Mouse (Mus musculus): ENCODE data around the gene Ptpn14. TPM values are rescaled to one million over a fixed set of nuclear protein-coding genes. Genes with fewer than 3 reads are reported as not detected.

Gene Ptpn14
- total RNA-seq, 2 experiments from 2014 or later, result 34.4 to 35.2 TPM

DNA sequence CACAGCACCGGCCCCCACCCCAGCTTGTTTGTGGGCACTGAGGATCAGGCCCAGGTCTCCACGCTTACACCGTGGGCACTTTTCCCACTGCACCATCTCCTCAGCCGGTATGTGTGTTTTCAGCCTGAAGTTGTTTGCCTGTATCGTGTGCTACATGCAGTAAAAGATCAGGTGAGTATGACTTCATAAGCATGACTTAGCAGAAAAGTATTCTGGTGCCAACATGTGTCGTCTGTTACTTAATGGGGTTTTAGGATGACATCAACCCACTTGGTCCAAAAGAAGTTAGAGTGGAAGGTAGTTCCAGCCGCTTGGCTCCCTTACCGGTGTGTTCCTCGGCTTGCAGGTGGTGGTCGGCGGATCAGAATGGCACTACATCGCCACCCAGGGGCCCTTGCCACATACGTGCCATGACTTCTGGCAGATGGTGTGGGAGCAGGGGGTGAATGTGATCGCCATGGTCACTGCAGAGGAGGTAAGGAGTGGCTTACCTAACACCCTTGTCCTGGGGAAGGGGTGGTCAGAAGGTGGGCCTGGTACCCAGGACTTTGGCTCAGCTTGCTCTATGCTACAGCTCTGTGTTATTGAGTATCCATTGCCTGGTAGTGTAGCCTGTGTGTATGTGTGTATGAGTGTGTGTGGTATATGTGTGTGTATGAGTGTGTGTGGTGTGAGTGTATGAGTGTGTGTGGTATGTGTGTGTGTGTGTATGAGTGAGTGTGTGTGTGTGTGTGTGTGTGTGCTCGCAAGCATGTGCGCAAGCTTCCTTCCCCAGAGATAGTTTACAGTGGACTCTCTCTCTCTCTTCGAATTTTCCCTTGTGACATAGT lies 132.3 kb downstream of the Ptpn14 start:
- intact Hi-C loops (cut with DNase I), result no loop called here
- DNase-seq, result peak in 1 of 2 experiments; percentile 40

DNA sequence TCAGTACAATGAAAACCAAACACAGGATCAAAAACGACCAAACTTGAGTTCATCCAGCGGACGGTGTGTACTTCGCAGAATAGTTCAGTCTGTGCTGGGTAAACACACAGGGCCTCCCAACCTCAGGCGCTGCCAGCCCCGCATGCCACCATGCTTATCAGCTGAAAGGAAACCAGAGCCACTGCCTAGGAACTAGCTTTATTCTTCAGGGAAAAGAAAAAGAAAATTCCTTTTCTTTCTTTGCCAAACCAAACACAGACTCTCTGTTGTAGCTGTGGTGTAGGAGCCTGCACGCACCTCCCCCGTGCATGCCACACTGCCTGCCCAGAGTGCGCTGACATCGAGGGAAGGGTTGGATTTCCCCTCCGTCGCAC lies 132.9 kb downstream of the Ptpn14 start:
- intact Hi-C loops (cut with DNase I), result no loop called here
- no peak for DNase-seq

DNA sequence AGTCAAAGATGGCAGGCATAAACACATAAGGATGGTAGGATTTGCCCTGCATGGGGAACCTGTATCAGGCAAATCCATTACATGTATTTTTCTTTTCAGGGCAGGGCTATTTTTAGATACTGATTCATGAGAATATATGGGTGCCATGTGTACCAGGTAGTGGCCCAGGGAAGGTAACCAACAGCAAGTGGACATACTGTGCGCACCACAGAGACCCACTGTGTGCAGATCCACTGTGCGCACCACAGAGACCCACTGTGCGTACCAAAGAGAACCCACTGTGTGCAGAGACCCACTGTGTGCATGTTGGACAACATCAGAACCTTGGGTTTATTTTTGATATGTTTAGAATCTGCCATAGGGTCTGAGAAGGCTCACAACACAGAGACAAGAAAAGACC lies 135.7 kb downstream of the Ptpn14 start:
- DNase-seq, result no peak
- intact Hi-C loops (cut with DNase I), result no loop called here

DNA sequence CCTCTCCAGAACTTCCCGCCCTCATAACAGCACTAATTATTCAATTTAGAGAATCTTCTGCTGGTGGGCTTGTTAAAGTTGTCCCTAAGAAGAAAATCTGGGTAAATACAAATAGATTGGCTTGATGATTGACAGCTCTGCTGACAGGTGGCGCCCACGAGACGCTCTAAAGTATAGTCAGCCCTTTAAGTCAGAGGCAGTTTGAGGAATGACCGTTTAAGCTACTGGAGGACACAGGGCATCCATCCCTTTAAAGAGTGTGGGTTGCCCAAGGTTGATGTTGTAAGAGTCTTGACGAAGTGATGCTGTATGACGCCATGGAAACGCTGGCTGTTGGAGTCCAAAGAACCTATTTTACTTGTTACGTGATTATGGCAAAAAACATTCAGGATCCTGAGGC lies 136.2 kb downstream of the Ptpn14 start:
- no peak for DNase-seq
- intact Hi-C loops (cut with DNase I), result no loop called here

DNA sequence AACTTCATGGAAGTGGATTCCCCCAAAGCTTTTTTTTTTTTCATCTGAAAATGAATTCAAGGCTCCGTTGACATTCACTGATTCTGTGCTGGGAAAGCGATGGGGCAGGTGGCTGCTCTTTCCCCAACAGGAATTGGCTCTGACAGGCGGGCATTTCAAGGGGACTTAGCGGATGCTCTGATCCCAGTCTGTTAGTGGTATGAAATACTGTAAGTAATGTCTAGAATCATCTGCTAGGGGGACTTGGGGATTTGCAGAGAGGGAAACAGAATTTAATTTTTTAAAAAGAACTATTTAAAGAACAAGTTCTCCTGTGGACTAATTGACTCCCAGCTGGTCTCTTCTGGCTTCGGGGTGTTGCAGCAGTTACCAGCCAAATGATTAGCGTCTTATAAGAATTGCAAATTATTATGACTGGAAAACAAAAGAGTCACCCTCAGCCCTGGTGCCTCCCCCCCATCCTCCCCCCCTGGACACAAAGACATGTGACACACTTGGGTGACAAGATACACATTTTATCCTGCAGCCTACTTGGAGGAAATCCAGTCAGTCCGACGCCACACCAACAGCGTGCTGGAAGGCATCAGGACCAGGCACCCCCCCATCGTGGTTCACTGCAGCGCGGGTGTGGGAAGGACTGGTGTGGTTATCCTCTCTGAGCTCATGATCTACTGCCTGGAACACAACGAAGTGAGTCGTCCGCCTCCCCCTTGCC lies 136.9 kb downstream of the Ptpn14 start:
- intact Hi-C loops (cut with DNase I), result loop anchor here (5.0 kb wide), 1 partner anchor 48 kb away; no protein-coding TSS in a partner anchor
- DNase-seq, result peak in 1 of 2 experiments; percentile 50

DNA sequence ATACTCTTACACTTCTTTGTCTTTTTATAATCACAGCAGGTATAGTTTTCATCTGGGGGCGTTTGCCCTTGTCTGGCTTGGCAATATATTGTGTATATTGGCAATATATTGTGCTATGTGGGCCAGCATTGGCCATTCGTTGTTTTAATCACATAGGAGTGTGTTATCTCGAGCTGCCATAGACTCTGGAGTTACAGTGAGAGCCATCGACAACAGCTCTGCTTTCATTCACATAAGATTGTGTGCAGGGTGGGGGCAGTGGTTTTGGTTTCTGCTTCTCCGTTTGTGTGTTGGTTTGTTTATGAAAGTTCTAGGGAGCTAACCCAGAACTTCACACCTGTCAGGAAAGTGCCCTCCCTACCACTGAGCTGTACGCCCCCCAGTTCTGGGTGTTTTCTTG lies 138.6 kb downstream of the Ptpn14 start:
- intact Hi-C loops (cut with DNase I), result loop anchor here (5.0 kb wide), 1 partner anchor 49 kb away; no protein-coding TSS in a partner anchor
- no peak for DNase-seq

DNA sequence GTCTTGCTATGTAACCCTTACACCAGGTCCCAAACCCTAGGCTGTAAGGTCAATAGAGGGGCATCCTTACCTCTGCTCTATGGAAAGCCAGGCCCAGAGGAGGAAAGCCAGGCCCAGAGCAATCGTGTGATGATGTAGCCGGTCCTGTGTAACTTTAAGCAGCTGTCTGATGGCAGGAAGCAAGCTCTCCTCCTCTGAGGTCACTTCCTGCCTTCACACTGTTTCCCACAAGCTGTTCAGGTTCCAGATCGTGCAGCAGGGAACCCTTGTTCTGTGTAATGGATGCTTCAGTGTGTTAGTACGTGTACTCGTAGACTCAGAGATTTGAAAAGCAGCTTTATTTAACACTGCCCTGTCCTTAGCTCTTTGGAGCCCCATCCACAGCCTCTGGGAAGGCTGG lies 139.0 kb downstream of the Ptpn14 start:
- intact Hi-C loops (cut with DNase I), result loop anchor here (5.0 kb wide), 1 partner anchor 50 kb away; no protein-coding TSS in a partner anchor
- DNase-seq, result peak; percentile 58 to 67

DNA sequence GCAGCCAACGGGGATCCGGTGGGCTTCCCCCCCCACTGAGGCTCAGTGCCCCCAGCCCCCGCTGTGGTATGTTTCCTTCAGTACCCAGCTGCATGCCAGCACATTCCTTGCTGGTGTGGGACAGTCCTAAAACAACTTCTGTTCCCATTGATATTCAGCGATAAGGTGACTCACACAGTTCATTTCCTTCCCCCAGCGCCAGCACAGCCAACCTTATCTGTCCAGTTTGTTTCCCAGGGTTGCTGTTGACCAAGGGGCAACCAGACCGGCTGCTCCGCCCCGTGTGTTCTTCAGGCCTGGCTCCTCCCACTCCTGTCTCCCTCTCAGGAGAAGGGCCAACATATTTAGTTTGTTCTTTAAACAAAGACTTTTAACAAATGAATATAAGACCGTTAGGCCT lies 139.4 kb downstream of the Ptpn14 start:
- intact Hi-C loops (cut with DNase I), result loop anchor here (5.0 kb wide), 1 partner anchor 50 kb away; no protein-coding TSS in a partner anchor
- DNase-seq, result peak; percentile 78 to 83

DNA sequence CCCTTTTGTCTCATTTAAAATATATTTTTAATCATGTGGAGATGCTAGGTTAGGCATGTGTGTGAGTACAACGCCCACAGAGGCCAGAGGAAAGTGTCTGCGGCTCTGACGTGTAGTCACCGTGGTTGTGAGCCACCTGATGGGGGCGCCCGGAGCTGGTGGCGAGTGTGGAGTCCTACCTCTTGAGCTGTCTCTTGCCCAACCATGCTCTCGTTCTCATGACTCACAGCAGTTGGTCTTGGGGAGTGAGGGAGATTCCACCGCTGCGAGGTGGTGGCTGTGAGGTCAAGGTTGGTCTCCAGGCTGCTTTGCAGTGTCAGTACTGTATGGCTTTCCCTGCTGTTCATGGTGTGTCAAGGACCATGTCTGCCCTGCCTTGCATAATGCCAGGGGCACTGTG lies 140.0 kb downstream of the Ptpn14 start:
- intact Hi-C loops (cut with DNase I), result loop anchor here (5.0 kb wide), 1 partner anchor 51 kb away; no protein-coding TSS in a partner anchor
- peak in 1 of 2 experiments; percentile 40 for DNase-seq

DNA sequence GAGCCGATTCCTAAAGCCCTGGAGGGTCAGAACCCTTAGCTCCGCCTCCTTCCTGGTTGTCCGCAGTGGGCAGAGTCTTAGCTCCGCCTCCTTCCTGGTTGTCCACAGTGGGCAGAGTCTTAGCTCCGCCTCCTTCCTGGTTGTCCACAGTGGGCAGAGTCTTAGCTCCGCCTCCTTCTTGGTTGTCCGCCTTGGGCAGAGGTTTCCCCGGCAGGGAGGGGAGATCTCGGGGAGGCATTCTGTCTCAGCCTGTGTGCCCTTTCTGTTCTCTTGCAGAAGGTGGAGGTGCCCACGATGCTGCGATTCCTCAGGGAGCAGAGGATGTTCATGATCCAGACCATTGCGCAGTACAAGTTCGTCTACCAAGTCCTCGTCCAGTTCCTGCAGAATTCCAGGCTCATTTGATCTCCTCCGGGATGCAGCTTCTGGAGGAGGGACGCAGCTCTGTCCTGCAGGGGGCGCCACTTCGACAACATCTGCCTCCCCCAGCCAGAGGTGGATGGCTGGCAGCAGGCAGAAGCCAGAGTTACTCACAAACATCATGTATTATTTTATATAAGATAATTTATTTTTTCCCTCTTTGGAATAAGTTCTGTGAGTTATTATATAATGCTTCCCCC lies 141.7 kb downstream of the Ptpn14 start:
- intact Hi-C loops (cut with DNase I), result loop anchor here (5.0 kb wide), 1 partner anchor 52 kb away; no protein-coding TSS in a partner anchor
- peak in 1 of 2 experiments; percentile 51 for DNase-seq

DNA sequence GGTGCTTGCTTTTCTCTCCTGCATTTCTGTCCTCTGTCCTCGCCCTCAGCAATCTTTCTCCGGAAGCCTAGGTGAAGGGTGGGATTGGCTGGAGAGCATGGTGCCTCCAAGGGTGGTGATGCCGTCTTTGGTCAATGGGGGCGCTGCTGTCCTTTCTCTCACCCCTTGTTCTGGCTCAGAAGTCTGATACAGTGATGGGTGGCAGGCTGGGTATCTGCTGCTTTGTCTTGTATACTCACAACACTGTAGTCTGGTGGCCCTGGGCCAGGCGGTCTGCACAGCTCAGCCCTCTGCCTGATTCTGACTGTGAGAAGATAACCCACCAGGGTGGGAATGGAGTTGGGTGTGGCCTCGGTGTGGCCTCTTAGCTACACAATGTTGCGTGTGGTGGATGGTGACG lies 142.5 kb downstream of the Ptpn14 start:
- DNase-seq, result no peak
- intact Hi-C loops (cut with DNase I), result no loop called here

DNA sequence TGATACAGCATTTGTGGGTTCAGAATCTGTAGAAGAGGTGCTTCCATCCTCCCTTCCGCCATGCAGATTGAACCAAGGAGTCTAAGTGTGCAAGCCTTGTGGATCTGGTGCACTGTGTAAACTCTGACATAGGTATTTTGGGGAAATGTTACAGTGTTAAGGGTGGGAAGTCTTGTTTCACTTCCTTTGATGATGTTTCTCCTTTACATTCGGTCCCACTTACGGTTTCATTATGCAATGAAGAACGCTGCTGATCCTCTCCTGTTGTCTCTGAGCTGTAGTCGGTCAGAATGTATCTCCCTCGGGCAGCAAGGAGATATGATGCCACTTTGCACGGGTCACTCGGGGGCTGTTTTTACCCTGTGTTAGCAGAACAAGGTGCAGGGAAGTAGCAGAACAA lies 143.6 kb downstream of the Ptpn14 start:
- DNase-seq, result no peak
- intact Hi-C loops (cut with DNase I), result no loop called here

DNA sequence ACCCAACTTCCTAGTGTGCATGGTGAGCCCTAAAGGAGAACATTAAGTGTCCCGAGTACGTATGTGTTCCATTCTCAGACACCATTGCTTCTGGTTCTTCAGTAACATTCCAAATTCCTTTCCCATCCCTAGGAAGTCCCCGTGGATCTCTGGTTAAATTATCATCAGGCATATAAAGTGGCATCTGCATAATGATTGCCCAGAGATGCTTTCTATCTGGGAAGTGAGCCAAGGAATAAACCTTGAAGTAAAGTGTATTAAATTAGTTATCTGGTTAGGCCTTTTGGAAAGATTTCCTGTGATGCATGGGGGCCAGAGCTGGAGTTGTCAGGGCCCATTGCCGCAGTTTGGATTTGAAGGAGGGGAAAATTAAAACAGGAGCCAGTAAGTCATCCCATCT lies 144.0 kb downstream of the Ptpn14 start:
- intact Hi-C loops (cut with DNase I), result no loop called here
- DNase-seq, result no peak

DNA sequence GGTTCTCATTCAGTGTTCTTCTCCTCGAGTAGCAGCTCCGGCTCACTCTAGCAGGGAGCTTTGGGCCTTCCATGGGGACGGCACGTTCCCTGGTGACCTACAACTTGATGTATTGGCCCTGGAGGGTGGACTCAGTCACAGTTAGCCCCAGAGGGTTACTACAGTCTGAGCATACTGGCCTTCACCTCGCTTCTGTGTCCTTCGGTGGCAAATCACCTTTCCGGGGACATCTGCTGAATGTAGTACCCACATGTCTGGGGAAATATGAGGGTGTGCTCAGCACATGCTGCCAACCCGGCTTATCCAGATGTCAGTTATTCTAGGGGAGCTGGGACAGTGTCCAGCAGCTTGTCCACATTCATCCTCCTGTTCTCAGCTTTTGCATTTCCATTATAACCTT lies 145.5 kb downstream of the Ptpn14 start:
- DNase-seq, result peak; percentile 58 to 64
- intact Hi-C loops (cut with DNase I), result no loop called here

DNA sequence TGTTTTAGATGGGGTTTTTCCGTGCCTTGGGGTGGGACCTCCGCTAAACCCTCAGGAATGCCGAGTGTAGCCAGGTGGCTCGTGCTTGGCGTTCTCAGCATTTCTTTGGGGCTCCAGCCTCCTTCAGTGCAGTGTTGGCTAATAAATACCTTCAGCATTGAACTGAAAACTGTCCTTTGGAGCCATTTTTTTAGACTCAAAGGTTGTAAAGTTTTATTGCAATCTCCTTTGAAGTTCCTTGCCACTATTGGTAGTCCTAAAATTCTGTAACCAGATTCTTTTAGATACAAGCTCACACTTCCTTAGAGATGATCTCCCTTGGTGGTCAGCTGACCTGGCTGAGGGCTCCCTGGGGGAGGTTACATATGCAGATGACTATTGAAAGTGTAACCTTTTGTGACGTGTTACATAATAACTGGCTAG lies 147.4 kb downstream of the Ptpn14 start:
- no peak for DNase-seq
- intact Hi-C loops (cut with DNase I), result no loop called here

DNA sequence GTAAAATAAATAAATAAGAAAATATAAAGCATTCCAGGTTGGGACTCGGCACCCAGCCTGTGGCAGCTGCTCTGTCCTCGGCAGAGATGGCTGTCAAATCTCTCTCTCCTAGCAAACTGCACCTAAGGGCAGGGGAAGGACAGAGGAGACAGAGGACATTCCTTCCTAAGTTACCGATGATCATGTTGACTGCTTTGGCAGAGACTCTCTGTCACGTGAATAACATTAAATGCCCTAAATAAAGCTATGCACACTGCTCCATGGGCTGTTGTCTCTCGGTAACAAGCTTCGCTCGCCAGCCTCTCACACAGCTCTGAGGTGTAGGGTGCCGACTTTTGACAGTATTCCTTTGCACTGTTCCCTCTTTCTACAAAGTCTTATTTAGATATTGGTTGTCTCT lies 148.1 kb downstream of the Ptpn14 start:
- intact Hi-C loops (cut with DNase I), result no loop called here
- DNase-seq, result peak; percentile 64 to 74

DNA sequence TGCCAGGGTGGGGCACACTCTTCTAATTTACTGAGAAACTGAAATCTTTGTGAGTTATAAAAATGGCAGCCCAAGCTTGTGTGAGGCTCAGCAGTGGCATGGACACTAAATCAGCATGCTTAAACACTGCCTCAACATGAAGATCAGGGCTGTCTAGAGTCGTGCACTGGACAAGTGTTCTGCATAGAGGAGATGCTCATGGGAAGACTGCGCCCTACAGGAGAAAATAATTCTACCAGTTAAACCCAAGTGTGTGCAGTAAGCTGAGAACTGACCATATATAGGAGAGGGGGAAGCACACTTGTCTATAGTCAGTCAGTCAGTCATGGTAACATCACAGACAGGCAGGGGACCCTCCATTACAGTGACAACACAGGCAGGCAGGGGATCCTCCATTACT lies 151.1 kb downstream of the Ptpn14 start:
- DNase-seq, result peak; percentile 31 to 39

DNA sequence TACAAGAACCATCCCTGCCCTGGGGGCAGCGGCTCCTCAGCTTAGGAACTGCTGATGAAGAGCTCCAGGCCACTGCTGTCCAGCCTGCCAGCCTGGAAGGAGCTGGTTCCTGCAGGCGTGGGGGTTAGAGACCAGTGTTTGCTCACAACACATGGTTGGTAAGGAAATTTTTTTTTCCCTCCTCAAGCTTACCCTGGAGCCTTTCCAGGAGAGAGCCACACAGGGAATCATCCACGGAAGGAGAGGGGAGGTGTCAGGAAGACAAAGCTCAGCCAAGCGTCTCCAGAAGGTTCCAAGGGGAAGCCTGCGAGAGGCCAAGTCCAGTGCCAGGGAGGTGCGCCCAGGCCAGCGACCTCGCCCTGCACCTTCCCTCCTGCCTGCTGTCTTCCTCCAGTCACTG lies 151.9 kb downstream of the Ptpn14 start:
- intact Hi-C loops (cut with DNase I), result no loop called here

More for the DNA sequence above, 151.1 kb downstream of the Ptpn14 start:
- intact Hi-C loops (cut with DNase I), result no loop called here

DNA sequence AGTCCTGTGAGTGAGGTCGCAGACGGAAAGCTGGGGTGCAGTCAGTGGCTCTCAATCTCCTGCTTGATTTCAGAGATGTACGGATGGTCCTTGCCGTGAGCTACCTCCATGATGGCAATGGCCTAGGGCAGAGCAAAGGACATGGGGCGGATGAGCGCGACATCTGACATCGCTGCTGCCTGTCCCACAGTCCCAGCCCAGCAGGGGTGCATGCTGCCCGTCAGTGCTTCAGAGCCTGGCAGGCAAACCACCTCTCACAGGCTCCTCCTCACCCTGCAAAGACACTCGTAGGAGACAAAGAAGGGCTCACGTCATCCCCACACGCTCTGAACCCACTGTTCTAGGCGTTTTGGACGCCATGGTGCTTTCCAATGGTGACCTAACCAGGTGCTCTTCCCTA lies 152.7 kb downstream of the Ptpn14 start:
- no peak for DNase-seq
- intact Hi-C loops (cut with DNase I), result no loop called here

More for the DNA sequence above, 151.9 kb downstream of the Ptpn14 start:
- DNase-seq, result peak; percentile 43 to 47

DNA sequence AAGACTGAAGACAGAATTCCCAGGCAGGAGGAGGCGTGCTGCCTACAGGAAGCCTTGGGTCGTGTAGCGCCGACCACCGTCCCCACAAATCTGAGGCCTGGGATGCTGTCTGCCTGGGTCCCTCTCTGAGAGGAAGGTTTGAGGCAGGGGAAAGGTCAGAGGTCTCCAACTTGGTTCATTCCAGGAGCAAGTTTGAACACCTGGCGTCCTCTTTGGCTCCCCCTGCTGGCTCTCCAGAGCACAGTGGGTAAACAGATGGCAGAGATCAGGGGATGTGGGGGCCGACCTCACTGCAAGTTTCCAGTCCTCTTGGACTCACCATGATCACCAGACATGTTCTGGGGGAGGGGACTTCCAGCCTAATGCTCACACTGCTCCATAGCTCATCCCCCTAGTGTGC lies 154.8 kb downstream of the Ptpn14 start:
- intact Hi-C loops (cut with DNase I), result loop anchor here (2.0 kb wide), 1 partner anchor 182 kb away; no protein-coding TSS in a partner anchor
- peak; percentile 70 to 75 for DNase-seq

Data from heart, postnatal 10 days (tissue).